Mouse (Mus musculus) myocyte (in vitro differentiated cells): ENCODE results near the gene Lpar3.

Experiments
- CEBPB ChIP-seq: IDR thresholded peaks from 2 replicates; pipeline ENCODE4 v1.6.1; 2011; ENCODE audit warnings: mild to moderate bottlenecking, moderate library complexity; ENCODE audit not compliant: poor library complexity, insufficient read depth, severe bottlenecking
- E2F4 ChIP-seq: IDR thresholded peaks from one replicate; pipeline ENCODE4 v1.6.1; 2011; ENCODE audit warnings: mild to moderate bottlenecking, control low read depth, moderate library complexity; ENCODE audit not compliant: insufficient read depth
- MAX ChIP-seq: IDR thresholded peaks from one replicate; pipeline ENCODE4 v1.6.1; 2011; ENCODE audit warnings: low read depth, mild to moderate bottlenecking, control low read depth
- MYOD1 ChIP-seq, 3 experiments: IDR thresholded peaks; one replicate each; pipeline ENCODE4 v1.6.1; 2011; ENCODE audit warnings: control low read depth in 2 of 3, low read depth in 2 of 3, mild to moderate bottlenecking in 2 of 3, moderate library complexity in 1 of 3; ENCODE audit not compliant: insufficient read length in 2 of 3, control insufficient read depth in 1 of 3
- POLR2A ChIP-seq: IDR thresholded peaks from one replicate; pipeline ENCODE4 v1.6.1; 2011; ENCODE audit warnings: low read depth, mild to moderate bottlenecking, control low read depth, moderate library complexity; ENCODE audit not compliant: insufficient read length
- POLR2AphosphoS2 ChIP-seq: IDR thresholded peaks from one replicate; pipeline ENCODE4 v1.6.1; 2011; ENCODE audit warnings: low read depth, control low read depth; ENCODE audit not compliant: insufficient read length
- REST ChIP-seq: IDR thresholded peaks from one replicate; pipeline ENCODE4 v1.6.1; 2011; ENCODE audit warnings: mild to moderate bottlenecking, control low read depth, moderate library complexity; ENCODE audit not compliant: insufficient read depth, insufficient read length
- TCF12 ChIP-seq: IDR thresholded peaks from one replicate; pipeline ENCODE4 v1.6.1; 2011; ENCODE audit warnings: mild to moderate bottlenecking, control low read depth; ENCODE audit not compliant: poor library complexity, insufficient read depth, severe bottlenecking
- TCF3 ChIP-seq: IDR thresholded peaks from one replicate; pipeline ENCODE4 v1.6.1; 2011; ENCODE audit warnings: low read depth, control low read depth; ENCODE audit not compliant: insufficient read length
- USF1 ChIP-seq: IDR thresholded peaks from one replicate; pipeline ENCODE4 v1.6.1; 2011; ENCODE audit warnings: low read depth, mild to moderate bottlenecking, control low read depth, moderate library complexity

DNA sequence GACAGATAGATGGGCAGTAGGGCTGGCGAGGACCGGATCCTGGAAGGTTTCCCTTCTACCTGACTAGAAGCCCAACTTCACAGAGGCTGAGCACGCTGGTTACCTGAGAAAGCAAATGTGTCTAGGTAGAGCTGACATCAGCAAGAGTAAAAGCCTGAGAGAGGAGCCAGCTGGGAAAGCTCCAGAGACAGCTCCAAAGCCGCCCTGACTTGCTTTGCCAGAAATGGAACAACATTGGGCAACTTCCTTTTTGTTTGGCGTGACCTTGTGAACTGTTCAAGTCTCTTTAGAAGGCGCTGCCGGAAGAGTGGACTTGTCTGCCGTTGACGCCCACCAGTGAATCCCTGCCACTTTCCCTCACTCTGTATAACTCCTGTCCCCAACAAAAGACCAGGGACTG is 39.4 kb downstream of the Lpar3 start:
- no peak for TF ChIP-seq POLR2A
- no peak for TF ChIP-seq TCF12
- no peak for TF ChIP-seq USF1
- TF ChIP-seq MYOD1 (IDR thresholded peaks at IDR 0.05; ENCODE audit: control insufficient read depth in 1 of 3, insufficient read length in 2 of 3, low read depth in 2 of 3), result no peak
- no peak for TF ChIP-seq TCF3
- TF ChIP-seq REST, result no peak
- no peak for TF ChIP-seq CEBPB
- no peak for TF ChIP-seq POLR2AphosphoS2
- TF ChIP-seq E2F4, result no peak
- no peak for TF ChIP-seq MAX
